Mouse (Mus musculus) kidney, adult 2 months (tissue): ENCODE data around the gene Phactr1.

Source experiments
- CTCF ChIP-seq: fragments of 200-500 bp; conservative IDR thresholded peaks from 2 replicates; pipeline ENCODE4 v1.5.1; 2011; ENCODE audit warnings: low read depth, mild to moderate bottlenecking, control low read depth, low read length, moderate library complexity, mixed read lengths; ENCODE audit not compliant: insufficient read depth, insufficient read length
- POLR2A ChIP-seq: fragments of 200-500 bp; IDR thresholded peaks from one replicate; pipeline ENCODE4 v1.6.1; 2011; ENCODE audit warnings: low read depth, low read length, control low read depth

- TF ChIP-seq POLR2A (no peak), CTCF (no peak)
Measured at GRCm38 (mm10) chr13:43009596-43009995, 329.2 kb downstream of the Phactr1 start.
